Mouse (Mus musculus) embryonic facial prominence, embryonic 13.5 days (tissue): ENCODE results near the gene Psmb6. TPM values are rescaled to one million over a fixed set of nuclear protein-coding genes. Genes with fewer than 3 reads are reported as not detected.
A peak's percentile ranks its signal among the peaks of the same experiment; 100 is the strongest.

Source experiments
- ATAC-seq: fragments of 200-750 bp; cut with Nextera tagmentation; 2 replicates; pipeline ENCODE4 v1.8.0; 2017; ENCODE audit warnings: low read depth; ENCODE audit not compliant: insufficient number of reproducible peaks, insufficient read depth, low FRiP score, low TSS enrichment
- H3K27ac ChIP-seq: fragments of 300-500 bp; sonication (generic); 2 replicates; pipeline ENCODE4 v1.5.1; 2015; ENCODE audit warnings: moderate library complexity, mild to moderate bottlenecking, inconsistent platforms
- H3K27me3 ChIP-seq: fragments of 300-500 bp; sonication (generic); 2 replicates; pipeline ENCODE4 v1.6.1; 2015; ENCODE audit warnings: mild to moderate bottlenecking, inconsistent platforms
- H3K36me3 ChIP-seq: fragments of 300-500 bp; sonication (generic); 2 replicates; pipeline ENCODE4 v1.6.1; 2015; ENCODE audit warnings: mild to moderate bottlenecking, inconsistent platforms
- H3K4me1 ChIP-seq: fragments of 300-500 bp; sonication (generic); 2 replicates; pipeline ENCODE4 v1.6.1; 2015; ENCODE audit warnings: inconsistent platforms
- H3K4me2 ChIP-seq: fragments of 300-500 bp; sonication (generic); 2 replicates; pipeline ENCODE4 v1.6.1; 2015; ENCODE audit warnings: moderate library complexity, mild to moderate bottlenecking, inconsistent platforms
- H3K4me3 ChIP-seq: fragments of 300-500 bp; sonication (generic); 2 replicates; pipeline ENCODE4 v1.5.1; 2015; ENCODE audit warnings: mild to moderate bottlenecking, inconsistent platforms
- H3K9ac ChIP-seq: fragments of 300-500 bp; sonication (generic); 2 replicates; pipeline ENCODE4 v1.6.1; 2015; ENCODE audit warnings: mild to moderate bottlenecking, inconsistent platforms
- H3K9me3 ChIP-seq: fragments of 300-500 bp; sonication (generic); 2 replicates; pipeline ENCODE4 v1.6.1; 2016; ENCODE audit warnings: inconsistent platforms
- WGBS: fragments of 180-500 bp; shearing (Covaris S2); methylation state at CpG from one replicate; pipeline ENCODE4 v1.1.7; 2015; ENCODE audit warnings: mixed read lengths; 5-methylcytosine and 5-hydroxymethylcytosine counted together
- polyA plus RNA-seq: library from polyadenylated mRNA; unstranded; fragments of >200 nt; fragmentation: Nextera tagmentation; extraction: Ambion mirVana; gene quantifications from 2 replicates; pipeline ENCODE4 v1.2.1, GENCODE M21; 2015

Psmb6 gene
- 837 and 839 TPM in 2 replicates for polyA plus RNA-seq

- Histone ChIP-seq H3K9ac (peak within 1 kb of the TSS; percentile 78), H3K27me3 (peaks cover 5% of the 10 kb centered on the region), H3K36me3 (peaks cover 33% of the 10 kb centered on the region), H3K27ac (no peak within 1 kb of the TSS; the same call in 1 of the 2 replicates), H3K4me3 (peak within 1 kb of the TSS; percentile 70), H3K9me3 (no peaks in the 10 kb centered on the region), H3K4me1 (peaks cover 15% of the 10 kb centered on the region), H3K4me2 (peak within 1 kb of the TSS; percentile 80)
- ATAC-seq, result peak; percentile 91
- under 1% methylated on average over 25 of the region's 26 CpGs for WGBS
Measured at GRCm38 (mm10) chr11:70525184-70525678, at the start of gene Psmb6. Gene Psmb6, plus strand, starts transcription at chr11:70525367.

- no peak overlapping the region for H3K9ac ChIP-seq
- WGBS, result 58% methylated on average over 2 of the region's 2 CpGs
- ATAC-seq, result no peak
- no peaks in the 10 kb centered on the region for H3K36me3 ChIP-seq
- no peak overlapping the region for H3K4me3 ChIP-seq
- H3K27ac ChIP-seq, result no peak overlapping the region
- H3K27me3 ChIP-seq, result no peaks in the 10 kb centered on the region
- H3K9me3 ChIP-seq, result no peaks in the 10 kb centered on the region
- no peaks in the 10 kb centered on the region for H3K4me1 ChIP-seq
- no peak overlapping the region for H3K4me2 ChIP-seq
Measured at GRCm38 (mm10) chr11:70485498-70485897, 39.7 kb upstream of the Psmb6 start.

GRCm38 (mm10) chr11:70487816-70488215 lies 37.4 kb upstream of the Psmb6 start:
- Histone ChIP-seq H3K4me3 (no peak overlapping the region), H3K27ac (no peak overlapping the region), H3K9ac (no peak overlapping the region), H3K4me2 (no peak overlapping the region), H3K27me3 (no peaks in the 10 kb centered on the region), H3K9me3 (no peaks in the 10 kb centered on the region), H3K4me1 (no peaks in the 10 kb centered on the region), H3K36me3 (no peaks in the 10 kb centered on the region)
- 41% methylated on average over 4 of the region's 4 CpGs for WGBS
- no peak for ATAC-seq

- ATAC-seq, result no peak
- WGBS, result 83% methylated on average over 3 of the region's 3 CpGs
Measured at GRCm38 (mm10) chr11:70489138-70489537, 36.0 kb upstream of the Psmb6 start.

GRCm38 (mm10) chr11:70489684-70490083 lies 35.5 kb upstream of the Psmb6 start:
- H3K27ac ChIP-seq, result no peak overlapping the region
- H3K9ac ChIP-seq, result no peak overlapping the region
- H3K4me3 ChIP-seq, result no peak overlapping the region
- WGBS, result 84% methylated on average over 6 of the region's 6 CpGs
- H3K36me3 ChIP-seq, result no peaks in the 10 kb centered on the region
- no peaks in the 10 kb centered on the region for H3K27me3 ChIP-seq
- no peak for ATAC-seq
- H3K4me1 ChIP-seq, result no peaks in the 10 kb centered on the region
- H3K9me3 ChIP-seq, result no peaks in the 10 kb centered on the region
- H3K4me2 ChIP-seq, result no peak overlapping the region

More at GRCm38 (mm10) chr11:70489138-70489537, 36.0 kb upstream of the Psmb6 start:
- no peaks in the 10 kb centered on the region for H3K36me3 ChIP-seq
- no peaks in the 10 kb centered on the region for H3K27me3 ChIP-seq
- no peak overlapping the region for H3K27ac ChIP-seq
- no peaks in the 10 kb centered on the region for H3K9me3 ChIP-seq
- no peaks in the 10 kb centered on the region for H3K4me1 ChIP-seq
- H3K9ac ChIP-seq, result no peak overlapping the region
- H3K4me3 ChIP-seq, result no peak overlapping the region
- no peak overlapping the region for H3K4me2 ChIP-seq

- H3K27me3 ChIP-seq, result no peaks in the 10 kb centered on the region
- ATAC-seq, result no peak
- H3K36me3 ChIP-seq, result no peaks in the 10 kb centered on the region
- H3K9ac ChIP-seq, result no peak overlapping the region
- no peak overlapping the region for H3K4me2 ChIP-seq
- no peak overlapping the region for H3K4me3 ChIP-seq
- no peak overlapping the region for H3K27ac ChIP-seq
- H3K9me3 ChIP-seq, result no peaks in the 10 kb centered on the region
- H3K4me1 ChIP-seq, result no peaks in the 10 kb centered on the region
- 71% methylated on average over 14 of the region's 14 CpGs for WGBS
Measured at GRCm38 (mm10) chr11:70499566-70500475, 25.3 kb upstream of the Psmb6 start.

- Histone ChIP-seq H3K27me3 (no peaks in the 10 kb centered on the region), H3K4me2 (no peak overlapping the region), H3K36me3 (no peaks in the 10 kb centered on the region), H3K9ac (no peak overlapping the region), H3K4me1 (no peaks in the 10 kb centered on the region), H3K4me3 (no peak overlapping the region), H3K27ac (no peak overlapping the region), H3K9me3 (no peaks in the 10 kb centered on the region)
- 87% methylated on average over 1 of the region's 1 CpGs for WGBS
- no peak for ATAC-seq
Measured at GRCm38 (mm10) chr11:70500476-70500812, 24.7 kb upstream of the Psmb6 start.

- Histone ChIP-seq H3K4me1 (no peaks in the 10 kb centered on the region), H3K27ac (no peak overlapping the region), H3K36me3 (no peaks in the 10 kb centered on the region), H3K4me2 (no peak overlapping the region), H3K9ac (no peak overlapping the region), H3K4me3 (no peak overlapping the region), H3K27me3 (no peaks in the 10 kb centered on the region), H3K9me3 (no peaks in the 10 kb centered on the region)
- 61% methylated on average over 3 of the region's 3 CpGs for WGBS
- no peak for ATAC-seq
Measured at GRCm38 (mm10) chr11:70502018-70502417, 23.1 kb upstream of the Psmb6 start.

- Histone ChIP-seq H3K27ac (no peak within 1 kb of the TSS), H3K4me1 (peaks cover 4% of the 10 kb centered on the region), H3K4me3 (no peak within 1 kb of the TSS), H3K9me3 (no peaks in the 10 kb centered on the region), H3K4me2 (no peak within 1 kb of the TSS), H3K9ac (no peak within 1 kb of the TSS), H3K36me3 (no peaks in the 10 kb centered on the region), H3K27me3 (no peaks in the 10 kb centered on the region)
- 71% methylated on average over 9 of the region's 9 CpGs for WGBS
- no peak for ATAC-seq
Measured at GRCm38 (mm10) chr11:70504970-70505369, 20.2 kb upstream of the Psmb6 start, which contains the start of gene Tm4sf5. Gene Tm4sf5, plus strand, starts transcription at chr11:70505244.

- no peak overlapping the region for H3K4me2 ChIP-seq
- peaks cover 4% of the 10 kb centered on the region for H3K4me1 ChIP-seq
- no peaks in the 10 kb centered on the region for H3K27me3 ChIP-seq
- ATAC-seq, result no peak
- no peak overlapping the region for H3K27ac ChIP-seq
- H3K4me3 ChIP-seq, result no peak overlapping the region
- H3K9me3 ChIP-seq, result no peaks in the 10 kb centered on the region
- 20% methylated on average over 4 of the region's 4 CpGs for WGBS
- H3K9ac ChIP-seq, result no peak overlapping the region
- H3K36me3 ChIP-seq, result no peaks in the 10 kb centered on the region
Measured at GRCm38 (mm10) chr11:70506385-70506784, 18.8 kb upstream of the Psmb6 start.

GRCm38 (mm10) chr11:70506962-70507515 lies 18.1 kb upstream of the Psmb6 start:
- Histone ChIP-seq H3K27me3 (no peaks in the 10 kb centered on the region), H3K36me3 (no peaks in the 10 kb centered on the region), H3K27ac (no peak overlapping the region), H3K9me3 (no peaks in the 10 kb centered on the region), H3K4me2 (no peak overlapping the region), H3K4me1 (peaks cover 4% of the 10 kb centered on the region), H3K9ac (no peak overlapping the region), H3K4me3 (no peak overlapping the region)
- WGBS, result 69% methylated on average over 7 of the region's 7 CpGs
- no peak for ATAC-seq
